Mouse (Mus musculus) stomach, embryonic 16.5 days (tissue): ENCODE measurements around the gene Ifitm3. TPM values are rescaled to one million over a fixed set of nuclear protein-coding genes. Genes with fewer than 3 reads are reported as not detected.

Source experiments
- ATAC-seq: fragments of 200-750 bp; cut with Nextera tagmentation; 2 replicates; pipeline ENCODE4 v1.8.0; 2017; ENCODE audit warnings: moderate number of reproducible peaks, moderate TSS enrichment; ENCODE audit not compliant: insufficient read depth, low FRiP score
- H3K27ac ChIP-seq: fragments of 300-500 bp; sonication (generic); 2 replicates; pipeline ENCODE4 v1.5.1; 2014; ENCODE audit warnings: low read length
- H3K27me3 ChIP-seq: fragments of 300-500 bp; sonication (generic); 2 replicates; pipeline ENCODE4 v1.6.1; 2014; ENCODE audit warnings: low read length, control low read depth, mixed read lengths; ENCODE audit not compliant: control insufficient read depth, insufficient read depth
- H3K36me3 ChIP-seq: fragments of 300-500 bp; sonication (generic); 2 replicates; pipeline ENCODE4 v1.6.1; 2014; ENCODE audit warnings: low read length; ENCODE audit not compliant: control insufficient read depth, insufficient read depth
- H3K4me1 ChIP-seq: fragments of 300-500 bp; sonication (generic); 2 replicates; pipeline ENCODE4 v1.6.1; 2014; ENCODE audit warnings: low read length, control low read depth, mixed read lengths; ENCODE audit not compliant: control insufficient read depth, insufficient read depth
- H3K4me2 ChIP-seq: fragments of 300-500 bp; sonication (generic); 2 replicates; pipeline ENCODE4 v1.6.1; 2014; ENCODE audit warnings: low read depth, low read length, mixed read lengths
- H3K4me3 ChIP-seq: fragments of 300-500 bp; sonication (generic); replicated peaks from 2 replicates; pipeline ENCODE4 v1.5.1; 2014; ENCODE audit warnings: mild to moderate bottlenecking, low read length
- H3K9ac ChIP-seq: fragments of 300-500 bp; sonication (generic); 2 replicates; pipeline ENCODE4 v1.6.1; 2014; ENCODE audit warnings: low read length
- H3K9me3 ChIP-seq: fragments of 300-500 bp; sonication (generic); replicated peaks from 2 replicates; pipeline ENCODE4 v1.6.1; 2016; ENCODE audit warnings: low read length, control low read depth; ENCODE audit not compliant: control insufficient read depth
- WGBS: fragments of 180-500 bp; shearing (Covaris S2); extraction: QIAGEN DNeasy Blood & Tissue Kit; methylation state at CpG from one replicate; pipeline ENCODE4 v1.1.7; 2014; 5-methylcytosine and 5-hydroxymethylcytosine counted together
- polyA plus RNA-seq: library from polyadenylated mRNA; unstranded; fragments of >200 nt; fragmentation: Nextera tagmentation; extraction: Ambion mirVana; gene quantifications from 2 replicates; pipeline ENCODE4 v1.2.1, GENCODE M21; 2015

Gene Ifitm3
- polyA plus RNA-seq, 1 experiment from 2014 or later, result 322 TPM

GRCm38 (mm10) chr7:141049326-141049725, 38.8 kb upstream of the Ifitm3 start:
- H3K27me3 ChIP-seq, result no peaks in the 10 kb centered on the region
- H3K4me2 ChIP-seq, result no peak overlapping the region
- no peaks in the 10 kb centered on the region for H3K36me3 ChIP-seq
- ATAC-seq, result no peak
- H3K4me1 ChIP-seq, result peaks cover 14% of the 10 kb centered on the region
- no peak overlapping the region for H3K4me3 ChIP-seq
- no peak overlapping the region for H3K9ac ChIP-seq
- no peak overlapping the region for H3K27ac ChIP-seq
- H3K9me3 ChIP-seq, result no peaks in the 10 kb centered on the region
- 74% methylated on average over 2 of the region's 2 CpGs for WGBS

GRCm38 (mm10) chr7:141048226-141049218, 38.0 kb upstream of the Ifitm3 start:
- H3K4me3 ChIP-seq, result peak overlapping the region; percentile 39
- H3K9me3 ChIP-seq, result no peaks in the 10 kb centered on the region
- ATAC-seq, result peak; percentile 89
- peaks cover 14% of the 10 kb centered on the region for H3K4me1 ChIP-seq
- no peaks in the 10 kb centered on the region for H3K27me3 ChIP-seq
- H3K36me3 ChIP-seq, result no peaks in the 10 kb centered on the region
- H3K27ac ChIP-seq, result peak overlapping the region; percentile 98
- WGBS, result 8% methylated on average over 21 of the region's 21 CpGs
- H3K9ac ChIP-seq, result peak overlapping the region; percentile 71
- H3K4me2 ChIP-seq, result peak overlapping the region; percentile 91

GRCm38 (mm10) chr7:141047581-141048225, 37.1 kb upstream of the Ifitm3 start:
- H3K27ac ChIP-seq, result peak overlapping the region; percentile 98
- no peaks in the 10 kb centered on the region for H3K9me3 ChIP-seq
- peak overlapping the region; percentile 39 for H3K4me3 ChIP-seq
- H3K4me1 ChIP-seq, result peaks cover 20% of the 10 kb centered on the region
- H3K36me3 ChIP-seq, result no peaks in the 10 kb centered on the region
- peak; percentile 89 for ATAC-seq
- H3K27me3 ChIP-seq, result no peaks in the 10 kb centered on the region
- H3K9ac ChIP-seq, result peak overlapping the region; percentile 71
- 5% methylated on average over 17 of the region's 19 CpGs for WGBS
- peak overlapping the region; percentile 91 for H3K4me2 ChIP-seq

GRCm38 (mm10) chr7:141046931-141047580, 36.5 kb upstream of the Ifitm3 start:
- peak overlapping the region; percentile 91 for H3K4me2 ChIP-seq
- WGBS, result 54% methylated on average over 6 of the region's 6 CpGs
- H3K27me3 ChIP-seq, result no peaks in the 10 kb centered on the region
- peaks cover 24% of the 10 kb centered on the region for H3K4me1 ChIP-seq
- peak overlapping the region; percentile 17; the same call in 1 of the 2 replicates for H3K4me3 ChIP-seq
- peak overlapping the region; percentile 98 for H3K27ac ChIP-seq
- H3K36me3 ChIP-seq, result no peaks in the 10 kb centered on the region
- ATAC-seq, result no peak
- peak overlapping the region; percentile 67 for H3K9ac ChIP-seq
- no peaks in the 10 kb centered on the region for H3K9me3 ChIP-seq

GRCm38 (mm10) chr7:141042539-141042938, 32.0 kb upstream of the Ifitm3 start:
- H3K4me3 ChIP-seq, result no peak overlapping the region
- WGBS, result 40% methylated on average over 4 of the region's 4 CpGs
- H3K9ac ChIP-seq, result peak overlapping the region; percentile 31; the same call in 1 of the 2 replicates
- H3K27me3 ChIP-seq, result no peaks in the 10 kb centered on the region
- H3K4me2 ChIP-seq, result no peak overlapping the region
- no peaks in the 10 kb centered on the region for H3K9me3 ChIP-seq
- peak overlapping the region; percentile 92 for H3K27ac ChIP-seq
- H3K36me3 ChIP-seq, result no peaks in the 10 kb centered on the region
- peaks cover 32% of the 10 kb centered on the region for H3K4me1 ChIP-seq
- peak; percentile 35; the same call in 1 of the 2 replicates for ATAC-seq

GRCm38 (mm10) chr7:141041661-141042060, 31.1 kb upstream of the Ifitm3 start:
- Histone ChIP-seq H3K27me3 (no peaks in the 10 kb centered on the region), H3K27ac (peak overlapping the region; percentile 95), H3K9me3 (no peaks in the 10 kb centered on the region), H3K9ac (no peak overlapping the region), H3K4me3 (no peak overlapping the region), H3K4me2 (no peak overlapping the region), H3K4me1 (peaks cover 24% of the 10 kb centered on the region), H3K36me3 (no peaks in the 10 kb centered on the region)
- 4% methylated on average over 5 of the region's 5 CpGs for WGBS
- ATAC-seq, result peak; percentile 87

GRCm38 (mm10) chr7:141040867-141041606, 30.5 kb upstream of the Ifitm3 start:
- Histone ChIP-seq H3K27ac (peak overlapping the region; percentile 95), H3K4me3 (no peak overlapping the region), H3K9ac (peak overlapping the region; percentile 60), H3K9me3 (no peaks in the 10 kb centered on the region), H3K36me3 (no peaks in the 10 kb centered on the region), H3K27me3 (no peaks in the 10 kb centered on the region), H3K4me1 (peaks cover 23% of the 10 kb centered on the region), H3K4me2 (0 out of 2 replicates have a peak overlapping the region, but pooled peaks have one; percentile 15)
- peak; percentile 27; the same call in 1 of the 2 replicates for ATAC-seq
- 23% methylated on average over 6 of the region's 9 CpGs for WGBS

GRCm38 (mm10) chr7:141039386-141040107, 29.0 kb upstream of the Ifitm3 start:
- ATAC-seq, result no peak
- H3K9me3 ChIP-seq, result no peaks in the 10 kb centered on the region
- no peak overlapping the region for H3K9ac ChIP-seq
- peaks cover 23% of the 10 kb centered on the region for H3K4me1 ChIP-seq
- no peak overlapping the region for H3K4me3 ChIP-seq
- no peaks in the 10 kb centered on the region for H3K27me3 ChIP-seq
- H3K27ac ChIP-seq, result no peak overlapping the region
- H3K36me3 ChIP-seq, result no peaks in the 10 kb centered on the region
- H3K4me2 ChIP-seq, result no peak overlapping the region
- WGBS, result 93% methylated on average over 4 of the region's 4 CpGs
